Mouse (Mus musculus) CH12.LX (cell line): ENCODE results near the gene Als2cr12. TPM values are rescaled to one million over a fixed set of nuclear protein-coding genes. Genes with fewer than 3 reads are reported as not detected.

Experiments
- DNase-seq: peaks from one replicate; pipeline ENCODE4 v3.0.0-alpha.2; 2013; ENCODE audit errors: extremely low read depth
- H3K27ac ChIP-seq: 2 replicates; pipeline ENCODE4 v1.5.1; 2012; ENCODE audit warnings: low read depth, mild to moderate bottlenecking, control low read depth, moderate library complexity; ENCODE audit not compliant: insufficient read depth
- H3K27me3 ChIP-seq: replicated peaks from 2 replicates; pipeline ENCODE3; 2012; ENCODE audit warnings: inconsistent platforms
- H3K36me3 ChIP-seq, 2 experiments: replicated peaks in 1 of 2; 2 replicates each; pipeline versions ENCODE3 to v1.6.1; 2012; ENCODE audit warnings: inconsistent platforms in 1 of 2, low read length in 1 of 2, mild to moderate bottlenecking in 1 of 2, mixed read lengths in 1 of 2, moderate library complexity in 1 of 2; ENCODE audit not compliant: control insufficient read depth in 1 of 2, insufficient read depth in 1 of 2
- H3K4me1 ChIP-seq, 2 experiments: 2 replicates each; pipeline ENCODE4 v1.6.1; 2012; ENCODE audit warnings: inconsistent platforms in 1 of 2, moderate library complexity in 1 of 2; ENCODE audit not compliant: insufficient read depth in 2 of 2, control insufficient read depth in 1 of 2
- H3K4me2 ChIP-seq: 2 replicates; pipeline ENCODE4 v1.6.1; 2012; ENCODE audit warnings: low read depth, mild to moderate bottlenecking, control low read depth; ENCODE audit not compliant: poor library complexity, insufficient read depth, severe bottlenecking
- H3K4me3 ChIP-seq, 3 experiments: fragments of 150-350 bp in 1 of 3; sonication (generic) in 1 of 3; replicated peaks in 1 of 3; 2 replicates each; pipeline versions ENCODE3 to v1.5.1; 2011 to 2012; ENCODE audit warnings: low read depth in 2 of 3, low read length in 2 of 3, mild to moderate bottlenecking in 2 of 3, moderate library complexity in 2 of 3, control low read depth in 1 of 3, improper control_type of control experiment in 1 of 3, inconsistent platforms in 1 of 3, mixed read lengths in 1 of 3; ENCODE audit not compliant: poor library complexity in 1 of 3
- H3K79me2 ChIP-seq: replicated peaks from 2 replicates; pipeline ENCODE4 v1.6.1; 2012; ENCODE audit warnings: mild to moderate bottlenecking, moderate library complexity; ENCODE audit not compliant: control insufficient read depth, poor library complexity, insufficient read depth, severe bottlenecking; ENCODE audit errors: extremely low read depth
- H3K9ac ChIP-seq: 2 replicates; pipeline ENCODE4 v1.6.1; 2012; ENCODE audit warnings: low read depth, mild to moderate bottlenecking, control low read depth, moderate library complexity; ENCODE audit not compliant: insufficient read depth
- H3K9me3 ChIP-seq: replicated peaks from 2 replicates; pipeline ENCODE3; 2012; ENCODE audit warnings: low read length, inconsistent platforms, mixed read lengths
- BHLHE40 ChIP-seq: IDR thresholded peaks from 2 replicates; pipeline ENCODE4 v1.6.1; 2011; ENCODE audit warnings: mild to moderate bottlenecking, low read depth, low read length, improper control_type of control experiment
- CHD1 ChIP-seq: IDR thresholded peaks from 2 replicates; pipeline ENCODE4 v1.6.1; 2012; ENCODE audit warnings: low read depth, low read length, improper control_type of control experiment, inconsistent platforms
- GABPA ChIP-seq: IDR thresholded peaks from 2 replicates; pipeline ENCODE4 v1.6.1; 2012; ENCODE audit warnings: low read depth, low read length, improper control_type of control experiment, inconsistent platforms; ENCODE audit not compliant: insufficient replicate concordance
- IRF4 ChIP-seq: IDR thresholded peaks from 2 replicates; pipeline ENCODE4 v1.6.1; 2014; ENCODE audit warnings: low read depth, mild to moderate bottlenecking, inconsistent platforms, low read length, improper control_type of control experiment
- JUN ChIP-seq: IDR thresholded peaks from 2 replicates; pipeline ENCODE4 v1.6.1; 2011; ENCODE audit warnings: low read depth, mild to moderate bottlenecking, low read length, improper control_type of control experiment, moderate library complexity; ENCODE audit not compliant: insufficient read depth
- JUND ChIP-seq: conservative IDR thresholded peaks from 2 replicates; pipeline ENCODE4 v1.6.1; 2011; ENCODE audit warnings: low read depth, low read length, improper control_type of control experiment
- KAT2A ChIP-seq: IDR thresholded peaks from 2 replicates; pipeline ENCODE4 v1.6.1; 2012; ENCODE audit warnings: low read length, improper control_type of control experiment, inconsistent platforms; ENCODE audit not compliant: insufficient replicate concordance
- MAFK ChIP-seq: IDR thresholded peaks from 2 replicates; pipeline ENCODE4 v1.6.1; 2011; ENCODE audit warnings: low read length, improper control_type of control experiment; ENCODE audit not compliant: insufficient replicate concordance
- MAX ChIP-seq: IDR thresholded peaks from 2 replicates; pipeline ENCODE4 v1.6.1; 2011; ENCODE audit warnings: low read length, improper control_type of control experiment
- MXI1 ChIP-seq: IDR thresholded peaks from 2 replicates; pipeline ENCODE4 v1.6.1; 2011; ENCODE audit warnings: mild to moderate bottlenecking, low read depth, low read length, improper control_type of control experiment
- NELFE ChIP-seq: IDR thresholded peaks from 2 replicates; pipeline ENCODE4 v1.6.1; 2011; ENCODE audit warnings: low read depth, low read length, improper control_type of control experiment
- PAX5 ChIP-seq: IDR thresholded peaks from 2 replicates; pipeline ENCODE4 v1.6.1; 2012; ENCODE audit warnings: low read length, inconsistent platforms, mixed read lengths
- POLR2A ChIP-seq: IDR thresholded peaks from 2 replicates; pipeline ENCODE4 v1.6.1; 2011; ENCODE audit warnings: low read depth, mild to moderate bottlenecking, improper control_type of control experiment, low read length
- RAD21 ChIP-seq: IDR thresholded peaks from 2 replicates; pipeline ENCODE4 v1.6.1; 2011; ENCODE audit warnings: low read depth, mild to moderate bottlenecking, low read length, improper control_type of control experiment, moderate library complexity
- TCF12 ChIP-seq: IDR thresholded peaks from 2 replicates; pipeline ENCODE4 v1.6.1; 2014; ENCODE audit warnings: low read depth, mild to moderate bottlenecking, inconsistent platforms, low read length, improper control_type of control experiment
- USF1 ChIP-seq: IDR thresholded peaks from 2 replicates; pipeline ENCODE4 v1.6.1; 2014; ENCODE audit warnings: low read depth, mild to moderate bottlenecking, inconsistent platforms, low read length, improper control_type of control experiment
- ZMIZ1 ChIP-seq: IDR thresholded peaks from 2 replicates; pipeline ENCODE4 v1.6.1; 2012; ENCODE audit warnings: low read depth, mild to moderate bottlenecking, inconsistent platforms, low read length, improper control_type of control experiment
- dilution Hi-C: fragments of 300-500 bp; cut with MboI; formaldehyde crosslinking; loops from 2 replicates; pipeline ENCODE4 v1.14.3; 2020; ENCODE audit warnings: low sequenced_read_pairs; ENCODE audit not compliant: extremely low pct_unique_long_range_greater_than_20kb, extremely low pct_ligation_motif_present
- in situ Hi-C: fragments of 300-500 bp; cut with MboI; formaldehyde crosslinking; loops from 3 replicates; pipeline ENCODE4 v1.14.3; 2019; ENCODE audit warnings: low sequenced_read_pairs, low pct_ligation_motif_present, low pct_unique_long_range_greater_than_20kb, mixed read lengths
- polyA plus RNA-seq: library from polyadenylated mRNA; unstranded; fragments of >175 nt; gene quantifications from 2 replicates; pipeline ENCODE4 v1.2.1, GENCODE M21; 2012; ENCODE audit warnings: low read depth; ENCODE audit not compliant: insufficient read length
- total RNA-seq, 2 experiments: library from RNA; depleted of rRNA; stranded (reverse); fragments of 300-350 nt in 1 of 2; fragments of >200 nt in 1 of 2; gene quantifications; 2 replicates each; pipeline ENCODE4 v1.2.3; 2012 to 2014

Gene Als2cr12
- total and polyA plus RNA-seq, 3 experiments = 0.33 TPM; not detected in 2

- H3K79me2 ChIP-seq = peaks cover 16% of the 10 kb centered on the region
- H3K27ac ChIP-seq = peak overlapping the region; percentile 41
- no peak overlapping the region for H3K4me3 ChIP-seq
- no peaks in the 10 kb centered on the region for H3K9me3 ChIP-seq
- H3K27me3 ChIP-seq = no peaks in the 10 kb centered on the region
- TF ChIP-seq BHLHE40 (no peak), TCF12 (no peak), JUN (no peak), RAD21 (no peak), KAT2A (no peak), MAX (no peak), USF1 (no peak), MXI1 (no peak), CHD1 (no peak), ZMIZ1 (no peak), GABPA (no peak), JUND (no peak), POLR2A (no peak), IRF4 (no peak), MAFK (no peak), NELFE (no peak)
- H3K36me3 ChIP-seq = peaks cover 17 to 41% of the 10 kb centered on the region in 2 experiments
- no peak overlapping the region for H3K4me2 ChIP-seq
- no peak overlapping the region for H3K9ac ChIP-seq
- dilution Hi-C loops (no loop called here), in situ Hi-C loops (no loop called here)
- no peak for DNase-seq
- peaks cover 16 to 76% of the 10 kb centered on the region in 2 experiments for H3K4me1 ChIP-seq
Measured at GRCm38 (mm10) chr1:58719356-58719945, 23.7 kb upstream of the Als2cr12 start.

- in situ Hi-C loops = no loop called here
- H3K9me3 ChIP-seq = no peaks in the 10 kb centered on the region
- no peak overlapping the region for H3K4me2 ChIP-seq
- DNase-seq = no peak
- dilution Hi-C loops = no loop called here
- H3K79me2 ChIP-seq = peaks cover 29% of the 10 kb centered on the region
- H3K27ac ChIP-seq = no peak overlapping the region
- no peak for TF ChIP-seq ZMIZ1
- TF ChIP-seq POLR2A = no peak
- no peak for TF ChIP-seq PAX5
- H3K36me3 ChIP-seq = peaks cover 17 to 42% of the 10 kb centered on the region in 2 experiments
- no peak overlapping the region for H3K4me3 ChIP-seq
- H3K9ac ChIP-seq = no peak overlapping the region
- H3K27me3 ChIP-seq = no peaks in the 10 kb centered on the region
- H3K4me1 ChIP-seq = peaks cover 12 to 61% of the 10 kb centered on the region in 2 experiments
Measured at GRCm38 (mm10) chr1:58717589-58718270, 21.9 kb upstream of the Als2cr12 start.
